Mouse (Mus musculus) cerebellum, adult 2 months (tissue): ENCODE data around the gene Sft2d2.

Experiments
- CTCF ChIP-seq: fragments of 200-500 bp; IDR thresholded peaks from 2 replicates; pipeline ENCODE4 v1.5.1; 2011; ENCODE audit warnings: low read depth, mild to moderate bottlenecking, control low read depth, low read length, moderate library complexity, borderline replicate concordance; ENCODE audit not compliant: insufficient read depth
- POLR2A ChIP-seq: fragments of 200-500 bp; IDR thresholded peaks from 2 replicates; pipeline ENCODE4 v1.6.1; 2011; ENCODE audit warnings: low read length, control low read depth, borderline replicate concordance; ENCODE audit not compliant: insufficient read depth

GRCm38 (mm10) chr1:165191611-165192010, 2.6 kb downstream of the Sft2d2 start:
- TF ChIP-seq CTCF = no peak
- no peak for TF ChIP-seq POLR2A
